Mouse (Mus musculus) cerebellum, adult 9-10 months (tissue): ENCODE results near the gene Dok1.

Experiments used
- DNase-seq: peaks from one replicate; pipeline ENCODE4 v3.0.0; 2022

Dok1 gene

GRCm38 (mm10) chr6:83013444-83013843 lies 19.8 kb downstream of the Dok1 start:
- DNase-seq, result no peak

DNA sequence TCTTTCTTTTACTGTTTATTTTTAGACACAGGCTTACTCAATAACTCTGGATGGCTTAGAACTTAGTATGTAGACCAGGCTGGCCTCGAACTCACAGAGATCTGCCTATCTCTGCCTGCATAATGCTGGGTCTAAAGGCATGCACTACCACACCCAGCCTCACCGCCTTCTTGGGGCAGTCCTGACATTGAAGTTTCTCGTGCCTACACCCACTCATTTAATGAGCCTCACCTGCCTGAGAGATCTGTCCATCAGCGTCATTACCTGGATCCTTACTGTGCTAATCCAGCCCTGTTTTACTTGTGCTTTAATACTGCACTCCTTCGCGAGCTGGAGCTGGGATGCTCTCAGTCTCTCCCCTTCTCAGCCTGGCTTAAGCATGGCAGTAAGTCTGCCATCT lies 21.5 kb downstream of the Dok1 start:
- no peak for DNase-seq

DNA sequence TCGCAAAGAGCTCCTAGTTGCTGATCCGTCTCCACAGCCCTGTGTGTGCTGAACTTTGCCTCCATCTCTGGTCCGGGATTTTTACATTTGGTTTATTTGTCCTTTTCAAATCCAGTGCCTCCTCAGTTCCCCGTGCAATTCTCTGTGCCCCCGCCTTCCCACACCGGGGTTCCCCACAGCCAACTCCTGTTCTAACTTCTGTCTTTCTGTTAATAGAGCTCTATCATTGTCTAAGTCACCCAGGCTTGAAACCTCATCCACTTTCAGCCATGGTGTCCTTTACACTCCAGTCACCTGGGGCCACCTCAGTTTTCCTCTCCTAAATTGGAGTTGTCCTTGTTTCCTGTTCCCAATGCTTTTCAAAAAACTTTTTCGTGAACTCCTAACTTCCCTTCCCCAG lies 22.0 kb downstream of the Dok1 start:
- DNase-seq, result no peak

DNA sequence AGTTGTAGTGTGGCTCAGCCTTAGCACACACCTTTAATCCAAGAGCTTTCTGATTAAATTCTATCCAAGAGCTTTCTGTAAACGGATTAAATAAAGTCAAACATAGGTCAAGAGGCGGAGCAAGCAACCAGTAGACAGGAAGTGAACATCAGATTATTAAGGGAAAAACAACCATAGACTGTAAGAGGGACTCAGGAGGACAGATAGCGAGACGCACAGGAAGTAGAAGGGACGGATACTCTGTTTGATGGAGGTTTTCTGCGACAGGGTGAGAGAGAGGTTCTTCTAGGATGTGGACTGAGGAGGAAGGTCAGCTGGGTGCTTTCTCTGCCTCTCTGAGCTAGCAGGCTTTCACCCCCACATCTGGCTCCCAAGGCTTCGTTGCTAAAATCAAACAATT lies 23.3 kb downstream of the Dok1 start:
- DNase-seq, result no peak

DNA sequence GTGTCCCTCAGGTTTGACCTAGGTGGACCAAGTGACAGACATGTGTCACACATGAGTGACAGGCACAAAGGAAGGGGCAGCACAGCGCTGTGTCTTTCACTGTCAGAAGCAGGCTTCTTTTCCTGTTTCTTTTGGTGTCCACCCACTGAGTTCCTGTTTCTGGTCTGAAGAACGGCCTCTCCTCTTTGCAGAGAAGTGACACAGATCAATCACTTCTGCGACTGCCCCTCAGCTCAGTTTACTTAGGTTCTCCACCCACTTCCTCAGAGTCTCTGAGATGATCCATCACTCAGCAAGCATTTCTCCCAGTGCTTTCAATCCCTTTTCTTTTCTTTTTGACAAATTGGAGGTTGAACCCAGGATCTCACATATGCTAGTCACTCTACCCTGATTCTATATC lies 24.6 kb downstream of the Dok1 start:
- DNase-seq, result no peak

DNA sequence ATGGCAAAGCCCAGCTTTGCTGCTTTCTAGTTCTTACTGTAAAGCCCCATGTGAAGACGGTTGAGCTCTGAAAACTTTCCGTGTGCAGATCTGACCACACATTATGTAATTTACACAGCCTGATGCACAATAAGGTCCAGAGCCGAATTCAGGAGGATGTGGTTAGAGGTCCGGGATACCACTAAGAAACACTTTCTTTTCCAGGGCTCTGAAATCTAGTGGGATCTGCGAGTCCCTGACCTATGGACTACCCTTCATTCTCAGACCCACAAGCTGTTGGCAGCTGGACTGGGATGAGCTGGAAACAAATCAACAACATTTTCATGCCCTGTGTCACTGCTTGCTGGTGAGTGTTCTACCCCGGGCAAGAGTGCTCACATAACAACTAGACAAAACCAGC lies 27.2 kb downstream of the Dok1 start:
- no peak for DNase-seq

GRCm38 (mm10) chr6:83005444-83006011 lies 27.7 kb downstream of the Dok1 start:
- no peak for DNase-seq

- no peak for DNase-seq
Measured at GRCm38 (mm10) chr6:83004872-83005271, 28.4 kb downstream of the Dok1 start.

- DNase-seq, result no peak
Measured at GRCm38 (mm10) chr6:83004309-83004708, 29.0 kb downstream of the Dok1 start.

DNA sequence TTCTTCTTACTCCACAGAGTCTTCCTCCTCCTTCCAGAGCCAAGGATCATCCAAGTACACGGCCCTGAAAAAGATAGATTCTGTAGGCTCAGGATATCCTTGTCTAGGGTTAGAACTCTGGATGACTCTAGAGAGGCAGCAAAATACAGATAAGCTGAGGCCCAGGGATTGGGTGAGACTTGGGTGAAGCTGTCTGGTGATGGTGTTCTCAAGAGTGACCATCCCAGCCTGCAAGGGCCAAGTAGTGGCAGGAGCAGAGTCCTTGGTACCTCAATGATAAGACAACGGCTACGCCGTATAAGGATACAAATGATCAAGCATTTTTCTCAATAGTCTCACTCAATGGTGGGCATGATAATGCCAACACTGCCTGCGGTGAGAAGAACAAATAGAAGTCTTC lies 29.4 kb downstream of the Dok1 start:
- no peak for DNase-seq

- DNase-seq, result no peak
Measured at GRCm38 (mm10) chr6:83003082-83003481, 30.2 kb downstream of the Dok1 start.

DNA sequence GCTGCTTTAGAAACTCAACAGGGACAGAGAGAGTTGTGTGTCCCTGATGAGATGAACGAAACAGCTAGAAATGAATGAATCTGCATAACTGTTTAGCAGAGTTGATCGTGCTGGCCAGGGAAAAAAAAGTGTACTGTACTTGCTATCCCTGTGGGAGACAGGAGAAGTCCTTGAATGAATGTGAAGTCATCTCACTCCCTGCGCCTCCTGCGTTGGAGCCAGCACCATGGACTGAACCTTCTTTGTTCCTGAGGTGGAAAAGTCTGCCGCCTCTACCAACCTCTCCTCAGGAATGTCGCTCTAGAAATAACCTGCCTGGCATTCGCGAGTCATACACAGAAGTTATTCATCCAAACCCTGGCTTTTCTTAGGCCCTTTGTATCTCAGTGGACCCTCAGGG lies 33.3 kb downstream of the Dok1 start:
- DNase-seq, result no peak

DNA sequence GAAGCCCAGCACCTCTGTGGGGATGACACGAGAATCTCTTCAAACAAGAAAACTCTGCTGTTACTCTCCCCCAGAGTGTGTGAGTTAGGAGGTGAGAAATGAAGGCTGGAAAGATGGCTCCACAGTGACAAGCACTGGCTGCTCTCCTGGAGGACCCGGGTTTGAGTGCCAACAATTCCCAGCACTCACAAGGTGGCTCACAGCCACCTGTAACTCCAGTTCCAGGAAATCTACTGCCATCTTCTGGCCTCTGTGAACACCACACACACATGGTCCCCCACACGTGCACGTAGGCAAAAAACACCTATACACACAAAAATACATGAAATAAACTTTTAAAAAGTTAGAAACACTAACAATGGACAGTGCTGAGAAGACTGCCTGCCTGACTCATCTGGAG lies 34.9 kb downstream of the Dok1 start:
- DNase-seq, result no peak

- DNase-seq, result peak; percentile 6
Measured at GRCm38 (mm10) chr6:82997511-82998102, 35.7 kb downstream of the Dok1 start.

GRCm38 (mm10) chr6:82996740-82997315 lies 36.4 kb downstream of the Dok1 start:
- DNase-seq, result peak; percentile 94

GRCm38 (mm10) chr6:82994372-82994771 lies 38.9 kb downstream of the Dok1 start:
- no peak for DNase-seq

DNA sequence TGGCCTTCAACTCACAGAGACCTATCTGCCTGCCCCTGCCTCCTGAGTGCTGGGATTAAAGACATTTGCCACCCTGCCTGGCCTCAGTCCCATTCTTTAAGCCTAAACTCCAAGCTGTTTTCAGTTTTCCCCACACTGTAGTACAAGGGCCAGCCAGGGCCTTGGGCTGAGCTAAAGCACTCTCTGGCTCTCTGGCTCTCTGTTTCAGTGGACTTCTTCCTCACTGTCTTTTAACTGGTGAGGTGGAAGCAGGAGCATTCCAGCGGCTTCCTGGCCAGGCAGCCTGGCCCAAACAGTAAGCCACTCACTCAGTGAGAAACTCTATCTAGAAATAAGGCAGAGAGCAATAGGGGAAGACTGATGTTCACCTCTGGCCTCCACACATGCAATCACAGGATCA lies 39.6 kb downstream of the Dok1 start:
- no peak for DNase-seq

- no peak for DNase-seq
Measured at GRCm38 (mm10) chr6:82987411-82987971, 45.8 kb downstream of the Dok1 start.
